ENCODE assay signal across 9 mouse cellular contexts in genomic region chr4:148922221-148922700, GRCm38 (mm10).
A peak's percentile ranks its signal among the peaks of the same experiment; 100 is the strongest.
DNase-seq lines count a peak whose midpoint lies in the region; ATAC-seq lines count a peak whose summit lies in the region.
"Had no signal": no experiment of that assay in that cellular context is flagged by ENCODE, and none has a peak within 500 bp of the region (broad histone marks: within the 10 kb centered on the region; RNA-seq: fewer than 3 reads in every experiment).

No protein-coding gene starts in this region.

- H3K9me3 ChIP-seq in intestine, embryonic 15.5 days, result no peaks in the 10 kb centered on the region
- H3K9me3 ChIP-seq: megakaryocyte, embryonic 14.5 days had no signal

- ATAC-seq in intestine, embryonic 15.5 days, result peak; percentile 25; the same call in 1 of the 2 replicates

- peak; percentile 64 for DNase-seq in embryo, embryonic 11 days
- DNase-seq in embryo, embryonic 10.5 days (ENCODE audit: low spot score), result no peak
- peak; percentile 70 for DNase-seq in MN1 (ENCODE audit: low spot score)
- peak; percentile 40 for DNase-seq in mesoderm, embryonic 11.5 days (ENCODE audit: low read depth, low spot score)
- DNase-seq in left cerebral cortex, adult 9 months (ENCODE audit: low spot score in 2 of 2), result no peak
- DNase-seq in cerebellum, postnatal 4 days (ENCODE audit: low spot score in 2 of 2), result no peak
- no peak for DNase-seq in right cerebral cortex, postnatal 10 days (ENCODE audit: low spot score in 2 of 2)

- 0 out of 2 replicates have a peak overlapping the region, but pooled peaks have one; percentile 13 for H3K27ac ChIP-seq in intestine, embryonic 15.5 days

- H3K4me2 ChIP-seq in intestine, embryonic 15.5 days (replicated peaks), result peak overlapping the region; percentile 39

- WGBS in intestine, embryonic 15.5 days, result 7% methylated on average over 16 of the region's 16 CpGs

- no peaks in the 10 kb centered on the region for H3K36me3 ChIP-seq in intestine, embryonic 15.5 days

- H3K4me1 ChIP-seq in intestine, embryonic 15.5 days (replicated peaks), result peaks cover 64% of the 10 kb centered on the region
- H3K4me1 ChIP-seq: megakaryocyte, embryonic 14.5 days had no signal

- no peak overlapping the region for H3K4me3 ChIP-seq in intestine, embryonic 15.5 days (replicated peaks)
- H3K4me3 ChIP-seq: megakaryocyte, embryonic 14.5 days had no signal

- H3K27me3 ChIP-seq in intestine, embryonic 15.5 days (replicated peaks), result peaks cover 5% of the 10 kb centered on the region; the same call in 1 of the 2 replicates

- no peak overlapping the region for H3K9ac ChIP-seq in intestine, embryonic 15.5 days

Comparison
In these comparisons a context has a peak if more than half of its experiments do, and no peak if none do; other contexts are left out.
1. DNase-seq: peak in embryo, embryonic 11 days (single experiment), MN1 (single experiment) and mesoderm, embryonic 11.5 days (single experiment); none in embryo, embryonic 10.5 days (single experiment), left cerebral cortex, adult 9 months (0 of 2), cerebellum, postnatal 4 days (0 of 2) and right cerebral cortex, postnatal 10 days (0 of 2).